Mouse (Mus musculus) liver, adult 2 months (tissue): ENCODE measurements around the gene Rabl6.

Experiments
- CTCF ChIP-seq: fragments of 200-500 bp; IDR thresholded peaks from 2 replicates; pipeline ENCODE4 v1.5.1; 2011; ENCODE audit warnings: low read depth, low read length, control low read depth
- POLR2A ChIP-seq: fragments of 200-500 bp; IDR thresholded peaks from 2 replicates; pipeline ENCODE4 v1.6.1; 2011; ENCODE audit warnings: low read length, control low read depth; ENCODE audit not compliant: insufficient read depth; ENCODE audit errors: extremely low read depth

GRCm38 (mm10) chr2:25584152-25584551, 24.2 kb downstream of the Rabl6 start:
- no peak for TF ChIP-seq CTCF
- TF ChIP-seq POLR2A: no peak
